Mouse (Mus musculus) heart, postnatal 0 days (tissue): ENCODE measurements around the gene 1700011L22Rik.

Experiments used
- CTCF ChIP-seq: IDR thresholded peaks from 2 replicates; pipeline ENCODE4 v1.5.1; 2016; ENCODE audit warnings: antibody characterized with exemption, control low read depth, low read depth
- EP300 ChIP-seq: IDR thresholded peaks from 2 replicates; pipeline ENCODE4 v1.6.1; 2016; ENCODE audit warnings: antibody characterized with exemption, low read depth

DNA sequence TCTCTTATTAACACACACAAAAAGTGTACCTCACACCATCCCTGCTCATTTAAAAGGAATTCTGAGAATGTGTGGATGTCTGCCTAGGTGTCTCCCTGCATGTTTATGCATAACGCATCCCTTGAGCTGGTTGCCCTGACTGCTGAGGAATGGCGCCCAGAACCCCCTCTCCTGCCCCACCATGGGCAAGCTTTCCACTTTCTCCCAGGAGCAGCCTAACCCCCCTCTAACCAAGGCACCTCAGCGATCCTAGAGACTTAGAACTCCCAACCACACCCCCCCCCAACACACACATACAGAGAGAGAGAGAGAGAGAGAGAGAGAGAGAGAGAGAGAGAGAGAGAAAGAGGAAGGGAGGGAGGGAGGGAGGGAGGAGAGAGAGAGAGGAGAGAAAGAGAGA, 40.2 kb downstream of the 1700011L22Rik start:
- TF ChIP-seq CTCF: no peak
- TF ChIP-seq EP300: no peak
